Mouse (Mus musculus): ENCODE measurements around the gene Zfp866. TPM values are rescaled to one million over a fixed set of nuclear protein-coding genes. Genes with fewer than 3 reads are reported as not detected.

Gene Zfp866
- polyA plus RNA-seq, 1 experiment from 2014 or later = 35.8 TPM

- ATAC-seq (ENCODE audit: low FRiP score, low TSS enrichment) = no peak
- Histone ChIP-seq H3K9ac (ENCODE audit: low read depth, low read length) (no peak overlapping the region), H3K27me3 (ENCODE audit: control insufficient read depth, insufficient read depth, low read length) (no peaks in the 10 kb centered on the region), H3K36me3 (ENCODE audit: control insufficient read depth, insufficient read depth, low read length) (peaks cover 96% of the 10 kb centered on the region), H3K4me2 (replicated peaks; ENCODE audit: low read depth, low read length) (no peak overlapping the region), H3K4me1 (ENCODE audit: control insufficient read depth, insufficient read depth, low read length) (no peaks in the 10 kb centered on the region), H3K27ac (ENCODE audit: low read depth, low read length) (no peak overlapping the region), H3K4me3 (ENCODE audit: low read length) (no peak overlapping the region), H3K9me3 (ENCODE audit: control insufficient read depth, low read length) (no peaks in the 10 kb centered on the region)
Measured at GRCm38 (mm10) chr8:69802216-69802615, 11.2 kb upstream of the Zfp866 start.

- Histone ChIP-seq H3K9me3 (ENCODE audit: control insufficient read depth, low read length) (no peaks in the 10 kb centered on the region), H3K4me1 (ENCODE audit: control insufficient read depth, insufficient read depth, low read length) (no peaks in the 10 kb centered on the region), H3K4me2 (replicated peaks; ENCODE audit: low read depth, low read length) (no peak overlapping the region), H3K27me3 (ENCODE audit: control insufficient read depth, insufficient read depth, low read length) (no peaks in the 10 kb centered on the region), H3K27ac (ENCODE audit: low read depth, low read length) (no peak overlapping the region), H3K36me3 (ENCODE audit: control insufficient read depth, insufficient read depth, low read length) (peaks cover 96% of the 10 kb centered on the region), H3K9ac (ENCODE audit: low read depth, low read length) (no peak overlapping the region), H3K4me3 (ENCODE audit: low read length) (no peak overlapping the region)
- no peak for ATAC-seq (ENCODE audit: low FRiP score, low TSS enrichment)
- 94% methylated on average over 4 of the region's 4 CpGs for WGBS
Measured at GRCm38 (mm10) chr8:69801796-69802195, 10.8 kb upstream of the Zfp866 start.

- Histone ChIP-seq H3K4me2 (replicated peaks; ENCODE audit: low read depth, low read length) (no peak overlapping the region), H3K9me3 (ENCODE audit: control insufficient read depth, low read length) (no peaks in the 10 kb centered on the region), H3K4me3 (ENCODE audit: low read length) (no peak overlapping the region), H3K27ac (ENCODE audit: low read depth, low read length) (no peak overlapping the region), H3K9ac (ENCODE audit: low read depth, low read length) (no peak overlapping the region), H3K36me3 (ENCODE audit: control insufficient read depth, insufficient read depth, low read length) (peaks cover 96% of the 10 kb centered on the region), H3K27me3 (ENCODE audit: control insufficient read depth, insufficient read depth, low read length) (no peaks in the 10 kb centered on the region), H3K4me1 (ENCODE audit: control insufficient read depth, insufficient read depth, low read length) (no peaks in the 10 kb centered on the region)
- 98% methylated on average over 5 of the region's 5 CpGs for WGBS
- no peak for ATAC-seq (ENCODE audit: low FRiP score, low TSS enrichment)
Measured at GRCm38 (mm10) chr8:69799946-69800345, 9.0 kb upstream of the Zfp866 start.

GRCm38 (mm10) chr8:69799261-69799660 lies 8.3 kb upstream of the Zfp866 start:
- no peaks in the 10 kb centered on the region for H3K27me3 ChIP-seq (ENCODE audit: control insufficient read depth, insufficient read depth, low read length)
- H3K36me3 ChIP-seq (ENCODE audit: control insufficient read depth, insufficient read depth, low read length) = peaks cover 98% of the 10 kb centered on the region
- H3K9me3 ChIP-seq (ENCODE audit: control insufficient read depth, low read length) = no peaks in the 10 kb centered on the region
- 91% methylated on average over 8 of the region's 8 CpGs for WGBS
- H3K4me2 ChIP-seq (replicated peaks; ENCODE audit: low read depth, low read length) = no peak overlapping the region
- H3K9ac ChIP-seq (ENCODE audit: low read depth, low read length) = no peak overlapping the region
- H3K4me3 ChIP-seq (ENCODE audit: low read length) = no peak overlapping the region
- H3K27ac ChIP-seq (ENCODE audit: low read depth, low read length) = no peak overlapping the region
- no peak for ATAC-seq (ENCODE audit: low FRiP score, low TSS enrichment)
- no peaks in the 10 kb centered on the region for H3K4me1 ChIP-seq (ENCODE audit: control insufficient read depth, insufficient read depth, low read length)

- H3K36me3 ChIP-seq (ENCODE audit: control insufficient read depth, insufficient read depth, low read length) = peaks cover 93% of the 10 kb centered on the region
- H3K4me2 ChIP-seq (replicated peaks; ENCODE audit: low read depth, low read length) = no peak overlapping the region
- H3K27me3 ChIP-seq (ENCODE audit: control insufficient read depth, insufficient read depth, low read length) = no peaks in the 10 kb centered on the region
- no peak overlapping the region for H3K9ac ChIP-seq (ENCODE audit: low read depth, low read length)
- no peaks in the 10 kb centered on the region for H3K9me3 ChIP-seq (ENCODE audit: control insufficient read depth, low read length)
- H3K27ac ChIP-seq (ENCODE audit: low read depth, low read length) = no peak overlapping the region
- H3K4me3 ChIP-seq (ENCODE audit: low read length) = no peak overlapping the region
- ATAC-seq (ENCODE audit: low FRiP score, low TSS enrichment) = no peak
- peaks cover 3% of the 10 kb centered on the region for H3K4me1 ChIP-seq (ENCODE audit: control insufficient read depth, insufficient read depth, low read length)
- WGBS = 95% methylated on average over 10 of the region's 10 CpGs
Measured at GRCm38 (mm10) chr8:69797661-69798060, 6.7 kb upstream of the Zfp866 start.

GRCm38 (mm10) chr8:69796721-69797345 lies 5.9 kb upstream of the Zfp866 start:
- H3K4me2 ChIP-seq (replicated peaks; ENCODE audit: low read depth, low read length) = no peak overlapping the region
- H3K9ac ChIP-seq (ENCODE audit: low read depth, low read length) = no peak overlapping the region
- no peak for ATAC-seq (ENCODE audit: low FRiP score, low TSS enrichment)
- peaks cover 11% of the 10 kb centered on the region for H3K4me1 ChIP-seq (ENCODE audit: control insufficient read depth, insufficient read depth, low read length)
- H3K9me3 ChIP-seq (ENCODE audit: control insufficient read depth, low read length) = no peaks in the 10 kb centered on the region
- peaks cover 84% of the 10 kb centered on the region for H3K36me3 ChIP-seq (ENCODE audit: control insufficient read depth, insufficient read depth, low read length)
- no peak overlapping the region for H3K27ac ChIP-seq (ENCODE audit: low read depth, low read length)
- no peaks in the 10 kb centered on the region for H3K27me3 ChIP-seq (ENCODE audit: control insufficient read depth, insufficient read depth, low read length)
- WGBS = 96% methylated on average over 16 of the region's 16 CpGs
- H3K4me3 ChIP-seq (ENCODE audit: low read length) = no peak overlapping the region

- H3K27ac ChIP-seq (ENCODE audit: low read depth, low read length) = no peak overlapping the region
- 96% methylated on average over 6 of the region's 6 CpGs for WGBS
- H3K9ac ChIP-seq (ENCODE audit: low read depth, low read length) = no peak overlapping the region
- H3K9me3 ChIP-seq (ENCODE audit: control insufficient read depth, low read length) = no peaks in the 10 kb centered on the region
- peaks cover 12% of the 10 kb centered on the region for H3K4me1 ChIP-seq (ENCODE audit: control insufficient read depth, insufficient read depth, low read length)
- peaks cover 67% of the 10 kb centered on the region for H3K36me3 ChIP-seq (ENCODE audit: control insufficient read depth, insufficient read depth, low read length)
- no peak overlapping the region for H3K4me2 ChIP-seq (replicated peaks; ENCODE audit: low read depth, low read length)
- no peak for ATAC-seq (ENCODE audit: low FRiP score, low TSS enrichment)
- no peak overlapping the region for H3K4me3 ChIP-seq (ENCODE audit: low read length)
- H3K27me3 ChIP-seq (ENCODE audit: control insufficient read depth, insufficient read depth, low read length) = no peaks in the 10 kb centered on the region
Measured at GRCm38 (mm10) chr8:69794901-69795300, 3.9 kb upstream of the Zfp866 start.

GRCm38 (mm10) chr8:69794096-69794495 lies 3.1 kb upstream of the Zfp866 start:
- Histone ChIP-seq H3K9ac (ENCODE audit: low read depth, low read length) (no peak overlapping the region), H3K4me1 (ENCODE audit: control insufficient read depth, insufficient read depth, low read length) (peaks cover 12% of the 10 kb centered on the region), H3K27ac (ENCODE audit: low read depth, low read length) (no peak overlapping the region), H3K27me3 (ENCODE audit: control insufficient read depth, insufficient read depth, low read length) (no peaks in the 10 kb centered on the region), H3K4me2 (replicated peaks; ENCODE audit: low read depth, low read length) (no peak overlapping the region), H3K9me3 (ENCODE audit: control insufficient read depth, low read length) (no peaks in the 10 kb centered on the region), H3K4me3 (ENCODE audit: low read length) (no peak overlapping the region), H3K36me3 (ENCODE audit: control insufficient read depth, insufficient read depth, low read length) (peaks cover 59% of the 10 kb centered on the region)
- ATAC-seq (ENCODE audit: low FRiP score, low TSS enrichment) = no peak
- 99% methylated on average over 3 of the region's 3 CpGs for WGBS

GRCm38 (mm10) chr8:69793666-69794065 lies 2.7 kb upstream of the Zfp866 start:
- peaks cover 55% of the 10 kb centered on the region for H3K36me3 ChIP-seq (ENCODE audit: control insufficient read depth, insufficient read depth, low read length)
- H3K4me3 ChIP-seq (ENCODE audit: low read length) = no peak overlapping the region
- H3K27ac ChIP-seq (ENCODE audit: low read depth, low read length) = no peak overlapping the region
- H3K27me3 ChIP-seq (ENCODE audit: control insufficient read depth, insufficient read depth, low read length) = no peaks in the 10 kb centered on the region
- no peaks in the 10 kb centered on the region for H3K9me3 ChIP-seq (ENCODE audit: control insufficient read depth, low read length)
- no peak for ATAC-seq (ENCODE audit: low FRiP score, low TSS enrichment)
- WGBS = 94% methylated on average over 4 of the region's 4 CpGs
- H3K4me1 ChIP-seq (ENCODE audit: control insufficient read depth, insufficient read depth, low read length) = peaks cover 12% of the 10 kb centered on the region
- no peak overlapping the region for H3K4me2 ChIP-seq (replicated peaks; ENCODE audit: low read depth, low read length)
- H3K9ac ChIP-seq (ENCODE audit: low read depth, low read length) = no peak overlapping the region
